In the genomic region with DNA sequence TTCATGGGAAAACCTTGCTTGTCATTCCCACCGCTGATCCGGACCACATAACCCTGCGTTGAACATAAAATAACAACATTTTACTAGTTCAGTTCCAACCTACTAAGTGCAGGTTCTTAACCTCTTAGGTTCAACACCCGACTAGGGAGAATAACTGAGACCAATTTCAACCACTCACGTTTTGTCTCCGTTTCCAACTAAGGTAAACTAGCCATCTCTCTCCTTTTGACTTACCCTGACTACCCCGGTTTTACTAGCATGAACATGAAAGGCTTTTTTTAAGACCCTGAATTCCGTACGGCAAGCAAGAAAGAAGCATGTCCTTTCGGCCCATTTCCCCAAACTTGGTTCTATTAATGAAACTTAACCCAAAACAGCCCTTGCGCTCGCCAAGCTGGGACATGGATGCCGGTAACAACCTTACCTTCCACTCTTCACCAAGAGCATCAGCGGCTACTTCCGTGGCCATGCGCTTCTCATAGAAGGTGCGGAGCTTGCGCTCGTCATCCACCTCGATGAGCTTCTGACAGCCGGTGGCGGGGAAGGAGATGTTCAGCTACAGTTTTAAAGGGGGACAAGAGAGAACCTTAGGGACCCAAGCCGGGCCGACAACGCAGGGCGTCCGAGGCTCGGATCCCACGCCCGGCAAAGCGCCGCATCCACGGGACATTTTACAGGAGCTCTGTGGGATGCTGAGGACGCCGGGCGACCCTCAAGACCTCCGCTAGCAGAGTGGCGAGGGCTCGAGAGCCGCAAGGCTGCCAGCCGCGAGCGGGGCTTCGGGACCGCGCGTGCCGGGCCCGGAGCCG, we compare ENCODE assay signal across 8 mouse cellular contexts. TPM values are rescaled to one million over a fixed set of nuclear protein-coding genes. Genes with fewer than 3 reads are reported as not detected.
A peak's percentile ranks its signal among the peaks of the same experiment; 100 is the strongest.
DNase-seq lines count a peak whose midpoint lies in the region; ATAC-seq lines count a peak whose summit lies in the region.

No protein-coding gene starts in this region.

- intact Hi-C loops in gastrocnemius, postnatal 14 days (cut with DNase I; ENCODE audit: low total_unique reads) = no loop called here

- H3K9ac ChIP-seq in forebrain, embryonic 16.5 days (replicated peaks; ENCODE audit: low read depth, low read length) = peak overlapping the region; percentile 95
- H3K9ac ChIP-seq in liver, embryonic 15.5 days = peak overlapping the region; percentile 95

- H3K27ac ChIP-seq in forebrain, embryonic 16.5 days (ENCODE audit: low read length) = peak overlapping the region; percentile 97
- H3K27ac ChIP-seq in liver, embryonic 15.5 days (replicated peaks) = peak overlapping the region; percentile 88

- H3K4me3 ChIP-seq in forebrain, embryonic 16.5 days (replicated peaks; ENCODE audit: low read length) = peak overlapping the region; percentile 79
- peak overlapping the region; percentile 93 for H3K4me3 ChIP-seq in liver, embryonic 15.5 days (replicated peaks)

- H3K9me3 ChIP-seq in forebrain, embryonic 16.5 days (ENCODE audit: control insufficient read depth, low read length) = no peaks in the 10 kb centered on the region
- no peaks in the 10 kb centered on the region for H3K9me3 ChIP-seq in liver, embryonic 15.5 days (replicated peaks)

- no peak; the same call in 1 of the 2 replicates for ATAC-seq in forebrain, embryonic 16.5 days
- ATAC-seq in liver, embryonic 15.5 days (ENCODE audit: insufficient read depth) = peak; percentile 2; the same call in 1 of the 2 replicates
- no peak for ATAC-seq in megakaryocyte-erythroid progenitor cell, adult 5-6 weeks (replicated peaks; ENCODE audit: low FRiP score, low TSS enrichment, poor library complexity, severe bottlenecking)

- 1% methylated on average over 50 of the region's 50 CpGs for WGBS in forebrain, embryonic 16.5 days
- WGBS in liver, embryonic 15.5 days (ENCODE audit: insufficient replicate concordance) = under 1% methylated on average over 50 of the region's 50 CpGs

- peaks cover 21% of the 10 kb centered on the region for H3K36me3 ChIP-seq in forebrain, embryonic 16.5 days (ENCODE audit: control insufficient read depth, insufficient read depth)
- H3K36me3 ChIP-seq in liver, embryonic 15.5 days (replicated peaks) = peaks cover 39% of the 10 kb centered on the region

- H3K4me1 ChIP-seq in forebrain, embryonic 16.5 days (replicated peaks; ENCODE audit: control insufficient read depth, insufficient read depth, low read length) = peaks cover 15% of the 10 kb centered on the region
- peaks cover 25% of the 10 kb centered on the region for H3K4me1 ChIP-seq in liver, embryonic 15.5 days (replicated peaks)

- peak overlapping the region; percentile 78 for H3K4me2 ChIP-seq in forebrain, embryonic 16.5 days (ENCODE audit: low read length)
- H3K4me2 ChIP-seq in liver, embryonic 15.5 days = peak overlapping the region; percentile 70

- H3K27me3 ChIP-seq in forebrain, embryonic 16.5 days (replicated peaks; ENCODE audit: control insufficient read depth, insufficient read depth, low read length) = no peaks in the 10 kb centered on the region
- H3K27me3 ChIP-seq in liver, embryonic 15.5 days = no peaks in the 10 kb centered on the region

- DNase-seq in gastrocnemius, adult 18-20 months (ENCODE audit: low spot score) = peak; percentile 8
- no peak for DNase-seq in gastrocnemius, postnatal 14 days
- peak; percentile 28 for DNase-seq in ovary, postnatal 14 days (ENCODE audit: low spot score)
- no peak for DNase-seq in ovary, postnatal 36 days (ENCODE audit: low spot score)
- DNase-seq in spleen, postnatal 4 days (ENCODE audit: low spot score in 2 of 2) = no peak

RNA-seq across cellular contexts. Expression of gene Rps6, which starts 0.7 kb away (rescaled TPM):
- 100 to 1,000 TPM; 423 to 439 TPM for total RNA-seq in gastrocnemius, adult 18-20 months (2021)
- 100 to 1,000 TPM; 466 to 522 TPM for total RNA-seq in gastrocnemius, postnatal 14 days (2021)
- 371 and 373 TPM in 2 replicates for polyA plus RNA-seq in forebrain, embryonic 16.5 days (2015; fragmentation: Nextera tagmentation; extraction: Ambion mirVana)
- polyA plus RNA-seq in liver, embryonic 15.5 days (2015; fragmentation: Nextera tagmentation; extraction: Ambion mirVana) = 402 and 431 TPM in 2 replicates
- total RNA-seq in megakaryocyte-erythroid progenitor cell, adult 5-6 weeks (2014; fragmentation: Nextera tagmentation) = 3,729 and 3,811 TPM in 2 replicates
- total RNA-seq in megakaryocyte-erythroid progenitor cell, adult 5-6 weeks (2017) = 1,714 and 1,757 TPM in 2 replicates

RNA-seq across cellular contexts. Expression of gene Acer2, which starts 17.7 kb away (rescaled TPM):
- total RNA-seq in gastrocnemius, adult 18-20 months (2021) = 1 to 10 TPM; 1.1 to 1.9 TPM
- total RNA-seq in gastrocnemius, postnatal 14 days (2021) = 1 to 10 TPM; 1.0 to 3.8 TPM
- polyA plus RNA-seq in forebrain, embryonic 16.5 days (2015; fragmentation: Nextera tagmentation; extraction: Ambion mirVana) = 10.5 and 11.7 TPM in 2 replicates
- 5.2 and 7.0 TPM in 2 replicates for polyA plus RNA-seq in liver, embryonic 15.5 days (2015; fragmentation: Nextera tagmentation; extraction: Ambion mirVana)
- total RNA-seq in megakaryocyte-erythroid progenitor cell, adult 5-6 weeks (2014; fragmentation: Nextera tagmentation) = 1.5 and 1.9 TPM in 2 replicates
- 0.30 and 0.75 TPM in 2 replicates for total RNA-seq in megakaryocyte-erythroid progenitor cell, adult 5-6 weeks (2017)

Comparison
In these comparisons a context has a peak if more than half of its experiments do, and no peak if none do; other contexts are left out.
1. DNase-seq: peak in gastrocnemius, adult 18-20 months (single experiment) and ovary, postnatal 14 days (single experiment); none in gastrocnemius, postnatal 14 days (single experiment), ovary, postnatal 36 days (single experiment) and spleen, postnatal 4 days (0 of 2).